Mouse (Mus musculus): Measurements from ENCODE around the gene Mpg. TPM values are rescaled to one million over a fixed set of nuclear protein-coding genes. Genes with fewer than 3 reads are reported as not detected.

Gene Mpg
- polyA plus RNA-seq, 1 experiment from 2014 or later: 35.6 TPM

GRCm38 (mm10) chr11:32250880-32251763, 24.8 kb downstream of the Mpg start:
- no peak overlapping the region for H3K4me2 ChIP-seq
- no peak for ATAC-seq (ENCODE audit: low FRiP score)
- no peaks in the 10 kb centered on the region for H3K4me1 ChIP-seq (replicated peaks)
- H3K4me3 ChIP-seq: no peak overlapping the region
- WGBS: 89% methylated on average over 8 of the region's 8 CpGs
- H3K36me3 ChIP-seq: peaks cover 87% of the 10 kb centered on the region
- no peak overlapping the region for H3K27ac ChIP-seq
- no peaks in the 10 kb centered on the region for H3K9me3 ChIP-seq
- H3K9ac ChIP-seq: no peak overlapping the region
- H3K27me3 ChIP-seq: no peaks in the 10 kb centered on the region

DNA sequence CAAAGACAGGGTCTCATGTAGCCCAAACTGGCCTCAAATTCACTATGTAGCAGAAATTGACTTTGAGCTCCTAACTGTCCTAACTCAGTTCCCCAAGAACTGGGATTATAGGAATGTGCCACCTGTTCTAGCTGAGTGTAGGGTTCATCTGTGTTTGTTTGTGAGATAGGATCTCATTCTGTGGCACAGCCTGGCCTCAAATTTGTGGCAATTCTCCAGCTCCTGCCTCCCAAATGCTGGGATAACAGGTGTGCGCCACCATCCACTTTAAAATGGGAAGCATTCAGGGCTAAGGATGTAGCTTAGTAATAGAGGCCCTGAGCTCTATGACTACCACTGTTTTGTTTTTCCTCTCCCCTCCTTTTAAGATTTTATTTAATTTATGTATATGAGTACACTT, 26.8 kb downstream of the Mpg start:
- H3K36me3 ChIP-seq: peaks cover 70% of the 10 kb centered on the region

GRCm38 (mm10) chr11:32256146-32256545, 29.8 kb downstream of the Mpg start:
- H3K9me3 ChIP-seq: no peaks in the 10 kb centered on the region
- H3K27ac ChIP-seq: no peak overlapping the region
- peak overlapping the region; percentile 13; the same call in 1 of the 2 replicates for H3K9ac ChIP-seq
- H3K4me3 ChIP-seq: no peak overlapping the region
- H3K36me3 ChIP-seq: peaks cover 52% of the 10 kb centered on the region
- no peaks in the 10 kb centered on the region for H3K4me1 ChIP-seq (replicated peaks)
- 100% methylated on average over 1 of the region's 1 CpGs for WGBS
- H3K4me2 ChIP-seq: no peak overlapping the region
- no peak for ATAC-seq (ENCODE audit: low FRiP score)
- no peaks in the 10 kb centered on the region for H3K27me3 ChIP-seq

More for the DNA sequence above, 26.8 kb downstream of the Mpg start:
- no peaks in the 10 kb centered on the region for H3K27me3 ChIP-seq
- no peak overlapping the region for H3K4me2 ChIP-seq
- no peaks in the 10 kb centered on the region for H3K4me1 ChIP-seq (replicated peaks)
- 96% methylated on average over 1 of the region's 1 CpGs for whole genome bisulfite sequencing
- H3K27ac ChIP-seq: no peak overlapping the region
- no peak overlapping the region for H3K9ac ChIP-seq
- no peak overlapping the region for H3K4me3 ChIP-seq
- no peaks in the 10 kb centered on the region for H3K9me3 ChIP-seq
- no peak for ATAC-seq (ENCODE audit: low FRiP score)

DNA sequence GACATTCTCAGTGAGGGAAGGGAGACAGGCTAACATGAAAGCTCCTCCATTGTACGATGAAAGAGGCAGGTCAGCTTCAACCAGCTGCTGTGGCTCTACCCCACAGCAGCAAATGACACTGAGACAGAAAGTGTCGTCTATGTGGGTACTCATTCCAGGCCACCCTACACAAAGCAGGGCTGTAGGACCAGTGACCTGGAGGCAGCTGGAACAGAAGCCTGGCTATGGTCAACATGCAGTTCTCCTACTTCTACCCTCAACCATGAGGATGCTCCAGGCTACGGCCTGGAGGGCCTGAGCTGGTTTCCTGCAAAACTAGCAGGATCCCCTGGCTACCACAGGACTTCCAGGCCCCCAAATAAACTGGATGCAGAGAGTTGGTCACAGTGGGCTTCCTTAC, 30.3 kb downstream of the Mpg start:
- Histone ChIP-seq H3K27me3 (no peaks in the 10 kb centered on the region), H3K36me3 (peaks cover 48% of the 10 kb centered on the region), H3K4me1 (replicated peaks) (no peaks in the 10 kb centered on the region), H3K4me3 (no peak overlapping the region), H3K4me2 (no peak overlapping the region), H3K9me3 (no peaks in the 10 kb centered on the region), H3K27ac (no peak overlapping the region), H3K9ac (no peak overlapping the region; the same call in 1 of the 2 replicates)
- WGBS: 91% methylated on average over 3 of the region's 3 CpGs
- ATAC-seq (ENCODE audit: low FRiP score): no peak

- peaks cover 13% of the 10 kb centered on the region for H3K36me3 ChIP-seq
- peaks cover 12% of the 10 kb centered on the region for H3K4me1 ChIP-seq (replicated peaks)
- no peak overlapping the region for H3K27ac ChIP-seq
- WGBS: 87% methylated on average over 10 of the region's 10 CpGs
- no peaks in the 10 kb centered on the region for H3K27me3 ChIP-seq
- H3K9ac ChIP-seq: peak overlapping the region; percentile 35; the same call in 1 of the 2 replicates
- no peak overlapping the region for H3K4me3 ChIP-seq
- ATAC-seq (ENCODE audit: low FRiP score): no peak
- H3K4me2 ChIP-seq: no peak overlapping the region
- H3K9me3 ChIP-seq: no peaks in the 10 kb centered on the region
Measured at GRCm38 (mm10) chr11:32262674-32263415, 36.5 kb downstream of the Mpg start.

GRCm38 (mm10) chr11:32265117-32265738, 38.9 kb downstream of the Mpg start:
- no peak for ATAC-seq (ENCODE audit: low FRiP score)
- WGBS: 96% methylated on average over 3 of the region's 3 CpGs
- no peaks in the 10 kb centered on the region for H3K9me3 ChIP-seq
- H3K4me3 ChIP-seq: no peak overlapping the region
- no peak overlapping the region for H3K4me2 ChIP-seq
- no peak overlapping the region; the same call in 1 of the 2 replicates for H3K27ac ChIP-seq
- no peaks in the 10 kb centered on the region for H3K27me3 ChIP-seq
- H3K36me3 ChIP-seq: peaks cover 8% of the 10 kb centered on the region
- H3K4me1 ChIP-seq (replicated peaks): peaks cover 16% of the 10 kb centered on the region
- H3K9ac ChIP-seq: no peak overlapping the region

DNA sequence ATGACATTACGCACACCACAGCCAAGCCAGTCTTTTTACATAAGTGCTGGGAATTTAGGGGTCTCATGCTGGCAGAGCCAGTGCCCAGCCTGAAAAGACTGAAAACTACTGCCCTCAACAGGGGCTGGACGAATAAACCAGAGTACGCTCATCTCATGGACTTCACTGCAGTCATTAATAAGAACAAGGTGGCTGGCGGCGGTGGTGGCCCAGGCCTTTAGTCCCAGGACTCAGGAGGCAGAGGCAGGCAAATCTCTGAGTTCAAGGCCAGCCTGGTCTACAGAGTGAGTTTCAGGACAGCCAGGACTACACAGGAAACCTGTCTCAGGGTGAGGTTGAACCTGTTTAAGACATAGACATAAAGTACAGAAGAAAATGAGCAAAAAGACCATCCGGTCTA, 39.9 kb downstream of the Mpg start:
- no peak overlapping the region for H3K9ac ChIP-seq
- H3K4me1 ChIP-seq (replicated peaks): peaks cover 16% of the 10 kb centered on the region
- peaks cover 5% of the 10 kb centered on the region; the same call in 1 of the 2 replicates for H3K27me3 ChIP-seq
- H3K36me3 ChIP-seq: peaks cover 6% of the 10 kb centered on the region
- 95% methylated on average over 6 of the region's 6 CpGs for WGBS
- H3K4me3 ChIP-seq: no peak overlapping the region
- peak overlapping the region; percentile 10; the same call in 1 of the 2 replicates for H3K4me2 ChIP-seq
- no peak for ATAC-seq (ENCODE audit: low FRiP score)
- H3K27ac ChIP-seq: no peak overlapping the region
- H3K9me3 ChIP-seq: no peaks in the 10 kb centered on the region

- peaks cover 9% of the 10 kb centered on the region for H3K27me3 ChIP-seq
- no peaks in the 10 kb centered on the region for H3K9me3 ChIP-seq
- peaks cover 16% of the 10 kb centered on the region for H3K4me1 ChIP-seq (replicated peaks)
- peaks cover 6% of the 10 kb centered on the region for H3K36me3 ChIP-seq
- peak overlapping the region; percentile 62 for H3K4me2 ChIP-seq
- H3K4me3 ChIP-seq: peak overlapping the region; percentile 78
- peak overlapping the region; percentile 97 for H3K27ac ChIP-seq
- WGBS: 31% methylated on average over 6 of the region's 6 CpGs
- peak; percentile 3; the same call in 1 of the 2 replicates for ATAC-seq (ENCODE audit: low FRiP score)
- H3K9ac ChIP-seq: peak overlapping the region; percentile 97
Measured at GRCm38 (mm10) chr11:32266776-32267175, 40.5 kb downstream of the Mpg start.

- ATAC-seq (ENCODE audit: low FRiP score): peak; percentile 99
- Histone ChIP-seq H3K27ac (peak within 1 kb of the TSS; percentile 97), H3K36me3 (peaks cover 4% of the 10 kb centered on the region), H3K9ac (peak within 1 kb of the TSS; percentile 97), H3K27me3 (peaks cover 9% of the 10 kb centered on the region), H3K4me1 (replicated peaks) (peaks cover 16% of the 10 kb centered on the region), H3K4me2 (peak within 1 kb of the TSS; percentile 62), H3K4me3 (peak within 1 kb of the TSS; percentile 78), H3K9me3 (no peaks in the 10 kb centered on the region)
- under 1% methylated on average over 54 of the region's 54 CpGs for WGBS
Measured at GRCm38 (mm10) chr11:32267188-32267884, 41.0 kb downstream of the Mpg start, which contains the start of gene Nprl3. Gene Nprl3, minus strand, starts transcription at chr11:32267707.

- Histone ChIP-seq H3K4me1 (replicated peaks) (peaks cover 16% of the 10 kb centered on the region), H3K9me3 (no peaks in the 10 kb centered on the region), H3K9ac (peak overlapping the region; percentile 97), H3K36me3 (no peaks in the 10 kb centered on the region), H3K4me2 (peak overlapping the region; percentile 62), H3K4me3 (peak overlapping the region; percentile 78), H3K27me3 (peaks cover 9% of the 10 kb centered on the region), H3K27ac (peak overlapping the region; percentile 97)
- ATAC-seq (ENCODE audit: low FRiP score): peak; percentile 30; the same call in 1 of the 2 replicates
- WGBS: 29% methylated on average over 5 of the region's 5 CpGs
Measured at GRCm38 (mm10) chr11:32267964-32268363, 41.7 kb downstream of the Mpg start.

DNA sequence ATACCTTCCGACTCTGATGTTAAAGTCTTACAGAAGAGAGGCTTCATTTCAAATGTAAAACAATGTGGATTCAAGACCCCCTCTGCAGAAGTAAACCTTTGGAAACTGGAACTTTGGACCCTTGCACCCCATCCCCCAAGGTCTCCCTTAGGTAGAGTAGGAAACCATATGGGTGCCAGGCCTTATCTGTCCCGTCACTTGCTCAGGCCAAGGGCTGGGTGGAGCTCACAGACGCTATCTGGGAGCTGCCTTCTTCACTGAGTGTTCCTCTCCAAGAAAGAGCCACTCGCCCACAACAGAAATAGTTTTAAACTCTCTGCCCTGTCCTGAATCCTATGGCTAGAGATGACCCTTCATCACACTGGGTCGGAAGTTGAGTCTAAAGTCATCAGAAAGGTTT, 42.6 kb downstream of the Mpg start:
- ATAC-seq (ENCODE audit: low FRiP score): no peak
- H3K9ac ChIP-seq: no peak overlapping the region
- H3K4me2 ChIP-seq: no peak overlapping the region
- 88% methylated on average over 5 of the region's 5 CpGs for WGBS
- H3K36me3 ChIP-seq: no peaks in the 10 kb centered on the region
- H3K27ac ChIP-seq: no peak overlapping the region
- H3K4me3 ChIP-seq: no peak overlapping the region
- H3K9me3 ChIP-seq: no peaks in the 10 kb centered on the region
- peaks cover 16% of the 10 kb centered on the region for H3K4me1 ChIP-seq (replicated peaks)
- H3K27me3 ChIP-seq: peaks cover 9% of the 10 kb centered on the region

Data from hindbrain, embryonic 13.5 days (tissue).